Mouse (Mus musculus): ENCODE measurements around the gene E4f1. TPM values are rescaled to one million over a fixed set of nuclear protein-coding genes. Genes with fewer than 3 reads are reported as not detected.

Gene E4f1
- polyA plus RNA-seq, 1 experiment from 2014 or later, result 37.9 TPM

GRCm38 (mm10) chr17:24478663-24479380 lies 8.7 kb upstream of the E4f1 start, which contains the start of gene Mlst8:
Gene Mlst8, minus strand, starts transcription at chr17:24479078.
- peak within 1 kb of the TSS; percentile 62 for H3K4me2 ChIP-seq (replicated peaks)

DNA sequence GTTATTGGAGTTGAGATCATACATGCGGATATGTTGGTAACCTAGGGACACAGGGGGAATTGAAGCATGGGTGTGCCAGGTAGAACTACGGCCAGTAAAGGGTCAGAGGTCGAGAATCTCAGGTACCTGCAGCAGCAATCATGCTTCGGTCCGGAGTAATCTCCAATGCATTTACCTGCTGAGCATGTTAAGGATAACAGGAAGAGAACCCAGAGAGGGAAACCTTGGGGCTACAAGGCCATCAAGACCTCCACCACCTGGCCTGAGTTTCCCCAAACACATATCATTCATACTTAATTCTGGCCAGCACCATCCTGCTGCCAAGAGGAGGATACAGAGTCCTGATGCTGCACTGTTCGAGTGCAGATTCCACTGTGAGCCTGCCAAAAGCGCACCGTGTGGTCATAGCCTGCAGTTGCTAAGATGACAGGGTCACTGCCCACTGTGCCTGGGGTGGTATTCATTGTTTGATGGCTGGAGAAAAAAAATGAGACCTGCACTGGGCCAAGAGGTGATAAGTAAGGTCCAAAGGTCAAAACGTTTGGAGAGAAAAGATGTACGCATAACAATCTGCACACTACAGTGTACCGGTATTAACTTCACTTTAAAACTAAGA lies 8.0 kb upstream of the E4f1 start:
- no peaks in the 10 kb centered on the region for H3K9me3 ChIP-seq
- peaks cover 38% of the 10 kb centered on the region for H3K36me3 ChIP-seq
- peak; percentile 49 for ATAC-seq (ENCODE audit: low FRiP score, low read depth)
- H3K4me2 ChIP-seq (replicated peaks), result peak overlapping the region; percentile 62
- peaks cover 24% of the 10 kb centered on the region for H3K4me1 ChIP-seq
- no peak overlapping the region for H3K27ac ChIP-seq
- H3K27me3 ChIP-seq (replicated peaks), result no peaks in the 10 kb centered on the region
- H3K4me3 ChIP-seq, result peak overlapping the region; percentile 68
- H3K9ac ChIP-seq, result peak overlapping the region; percentile 74
- WGBS, result 56% methylated on average over 11 of the region's 11 CpGs

More at GRCm38 (mm10) chr17:24478663-24479380, 8.7 kb upstream of the E4f1 start, which contains the start of gene Mlst8:
- no peaks in the 10 kb centered on the region for H3K9me3 ChIP-seq
- peak; percentile 91 for ATAC-seq (ENCODE audit: low FRiP score, low read depth)
- under 1% methylated on average over 48 of the region's 48 CpGs for WGBS
- peak within 1 kb of the TSS; percentile 74 for H3K9ac ChIP-seq
- no peaks in the 10 kb centered on the region for H3K27me3 ChIP-seq (replicated peaks)
- peak within 1 kb of the TSS; percentile 92 for H3K27ac ChIP-seq
- peaks cover 18% of the 10 kb centered on the region for H3K4me1 ChIP-seq
- H3K4me3 ChIP-seq, result peak within 1 kb of the TSS; percentile 68
- peaks cover 35% of the 10 kb centered on the region for H3K36me3 ChIP-seq

DNA sequence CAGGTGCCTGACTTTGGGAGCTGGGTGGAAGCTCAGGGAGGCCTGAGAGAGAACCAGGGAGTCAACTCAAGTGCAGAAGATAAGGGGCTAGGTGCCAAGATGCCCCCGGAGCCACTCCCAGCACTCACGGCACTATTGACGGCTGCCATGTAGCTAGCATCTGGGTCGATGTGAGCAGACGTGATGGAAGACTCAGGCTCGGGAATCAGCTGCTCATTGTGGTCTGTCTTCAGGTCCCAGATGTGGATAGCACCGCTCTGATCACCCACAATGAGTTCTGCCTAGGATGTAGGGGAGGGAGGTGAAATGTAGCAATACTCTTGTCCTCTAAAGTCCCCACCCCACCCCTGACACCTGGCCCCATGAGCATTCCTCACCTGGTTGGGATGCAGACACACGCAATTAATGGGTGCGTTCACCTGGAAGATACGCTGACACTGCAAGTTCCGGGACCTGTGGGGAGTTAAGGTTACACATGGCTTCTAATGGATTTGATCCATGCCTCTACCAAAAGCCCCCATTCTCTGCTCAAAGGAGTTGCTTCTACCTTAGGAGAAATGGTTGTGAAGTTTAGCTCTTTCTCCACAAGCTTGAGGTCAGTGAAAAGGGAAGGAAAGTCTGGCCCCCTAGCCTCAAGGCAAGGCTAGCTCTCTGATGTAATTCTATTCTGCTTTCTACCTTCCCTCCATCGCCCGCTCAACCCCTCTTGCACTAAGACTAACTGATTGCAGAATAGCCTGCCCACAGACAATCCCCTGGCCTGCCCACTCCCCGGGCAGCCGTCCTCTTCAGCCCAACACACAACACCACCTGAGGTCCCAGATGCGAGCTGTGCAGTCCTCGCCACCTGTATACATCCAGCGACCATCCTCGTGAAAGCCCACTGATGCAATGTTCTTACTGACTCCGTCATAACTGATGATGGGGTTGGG lies 7.2 kb upstream of the E4f1 start:
- no peak overlapping the region for H3K4me3 ChIP-seq
- 95% methylated on average over 20 of the region's 20 CpGs for WGBS
- H3K27me3 ChIP-seq (replicated peaks), result no peaks in the 10 kb centered on the region
- peak overlapping the region; percentile 74 for H3K9ac ChIP-seq
- peaks cover 32% of the 10 kb centered on the region for H3K4me1 ChIP-seq
- peaks cover 38% of the 10 kb centered on the region for H3K36me3 ChIP-seq
- peak overlapping the region; percentile 62 for H3K4me2 ChIP-seq (replicated peaks)
- no peak for ATAC-seq (ENCODE audit: low FRiP score, low read depth)
- H3K27ac ChIP-seq, result no peak overlapping the region
- H3K9me3 ChIP-seq, result no peaks in the 10 kb centered on the region

DNA sequence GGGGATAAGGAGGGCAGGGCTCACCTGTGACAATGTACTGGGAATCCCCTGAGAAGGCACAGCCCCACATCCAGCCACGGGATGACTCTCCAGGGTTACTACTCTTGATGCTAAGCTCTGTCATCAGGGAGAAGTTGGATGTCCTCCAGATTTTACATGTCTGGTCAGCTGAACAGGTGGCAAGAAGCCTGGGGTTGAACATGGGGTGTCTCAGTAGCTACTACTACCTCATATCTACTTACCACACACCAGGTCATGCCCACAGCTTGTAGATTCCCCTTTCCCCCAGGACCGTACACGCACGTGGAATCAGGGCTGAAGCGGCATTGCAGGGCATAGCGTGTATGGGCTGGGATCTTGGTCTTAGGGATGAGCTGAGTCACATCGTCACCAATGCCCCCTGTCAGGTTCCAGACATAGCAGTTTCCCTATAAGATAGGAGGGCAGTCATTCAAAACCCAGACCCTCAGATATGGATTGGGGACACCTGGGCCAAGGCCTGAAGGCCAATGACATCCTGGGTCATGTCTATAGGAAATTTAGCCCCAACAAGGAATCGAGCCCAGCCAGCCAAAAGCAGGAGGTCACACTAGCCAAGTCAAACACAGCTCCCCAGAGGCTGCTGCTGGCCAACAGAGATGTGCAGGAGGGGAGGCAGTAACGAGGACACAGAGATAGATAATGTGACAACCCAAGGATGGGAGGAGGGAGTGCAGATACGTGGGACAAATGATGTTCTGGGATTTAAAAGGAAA lies 6.1 kb upstream of the E4f1 start:
- H3K27ac ChIP-seq, result no peak overlapping the region
- 96% methylated on average over 10 of the region's 10 CpGs for WGBS
- H3K4me3 ChIP-seq, result no peak overlapping the region
- no peak overlapping the region for H3K4me2 ChIP-seq (replicated peaks)
- H3K4me1 ChIP-seq, result peaks cover 43% of the 10 kb centered on the region
- peaks cover 38% of the 10 kb centered on the region for H3K36me3 ChIP-seq
- ATAC-seq (ENCODE audit: low FRiP score, low read depth), result no peak
- H3K27me3 ChIP-seq (replicated peaks), result no peaks in the 10 kb centered on the region
- H3K9ac ChIP-seq, result no peak overlapping the region
- H3K9me3 ChIP-seq, result no peaks in the 10 kb centered on the region

DNA sequence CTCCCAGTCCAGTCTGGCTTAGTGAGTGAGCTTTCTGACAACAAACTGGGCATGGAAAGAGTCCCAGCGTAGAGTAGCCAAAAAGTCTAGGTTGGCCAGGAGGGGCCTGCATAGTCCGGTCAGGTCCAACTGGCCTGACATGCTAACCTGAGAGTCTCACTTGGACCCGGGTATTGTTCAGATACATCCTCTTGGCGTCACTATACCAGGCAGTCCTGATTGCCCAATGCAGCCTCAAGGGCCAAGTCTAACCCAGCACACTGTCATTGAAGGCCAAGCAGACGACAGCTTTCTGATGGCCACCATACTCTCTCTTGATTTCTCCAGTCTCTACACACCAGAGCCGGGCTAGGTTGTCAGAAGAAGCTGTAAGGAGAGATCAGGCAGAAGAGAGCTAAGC lies 5.5 kb upstream of the E4f1 start:
- 90% methylated on average over 6 of the region's 6 CpGs for WGBS
- Histone ChIP-seq H3K4me1 (peaks cover 48% of the 10 kb centered on the region), H3K9ac (no peak overlapping the region), H3K9me3 (no peaks in the 10 kb centered on the region), H3K27me3 (replicated peaks) (no peaks in the 10 kb centered on the region), H3K36me3 (peaks cover 38% of the 10 kb centered on the region), H3K27ac (no peak overlapping the region), H3K4me2 (replicated peaks) (no peak overlapping the region), H3K4me3 (no peak overlapping the region)
- no peak for ATAC-seq (ENCODE audit: low FRiP score, low read depth)

- Histone ChIP-seq H3K4me1 (peaks cover 45% of the 10 kb centered on the region), H3K27ac (no peak overlapping the region), H3K4me2 (replicated peaks) (no peak overlapping the region), H3K27me3 (replicated peaks) (no peaks in the 10 kb centered on the region), H3K9me3 (no peaks in the 10 kb centered on the region), H3K36me3 (peaks cover 38% of the 10 kb centered on the region), H3K4me3 (no peak overlapping the region), H3K9ac (no peak overlapping the region)
- ATAC-seq (ENCODE audit: low FRiP score, low read depth), result no peak
- WGBS, result 77% methylated on average over 5 of the region's 5 CpGs
Observed at GRCm38 (mm10) chr17:24474557-24474956, 4.4 kb upstream of the E4f1 start.

DNA sequence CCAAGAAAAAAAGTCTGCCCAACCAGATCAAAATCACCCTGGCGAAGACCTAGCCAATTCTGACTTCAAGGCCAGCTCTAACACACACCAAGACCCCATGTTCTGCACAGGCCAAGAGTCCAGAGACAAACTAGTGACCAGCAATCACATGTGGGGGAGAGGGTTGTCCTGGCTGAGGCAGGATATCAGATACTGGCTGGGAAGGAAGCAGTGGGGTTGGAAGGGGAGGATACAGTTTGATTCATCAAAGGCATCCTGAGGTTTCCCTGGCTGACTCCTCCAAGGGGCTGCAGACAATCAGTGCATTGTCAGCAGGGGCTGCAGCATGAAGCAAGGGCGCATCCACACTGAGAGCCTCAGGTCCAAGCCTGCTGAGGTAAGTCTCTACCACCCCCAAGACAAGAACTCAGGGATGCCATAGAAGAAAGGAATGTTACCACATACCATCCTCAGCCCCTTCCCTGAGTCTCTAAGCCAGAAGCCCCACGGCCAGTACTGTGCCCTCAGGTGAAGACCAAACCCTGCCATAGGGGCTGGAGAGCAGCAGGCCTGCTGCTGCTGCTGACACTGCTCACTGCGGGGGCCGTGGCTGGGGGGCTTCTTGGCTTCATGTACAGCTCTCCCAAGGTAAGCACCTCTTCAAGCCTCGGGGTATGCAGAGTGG lies 3.6 kb upstream of the E4f1 start, which contains the start of gene Bricd5:
Gene Bricd5 (plus strand): TSS at position 273 of the 664 bp plus-strand sequence.
- peaks cover 38% of the 10 kb centered on the region for H3K36me3 ChIP-seq
- peaks cover 45% of the 10 kb centered on the region for H3K4me1 ChIP-seq
- ATAC-seq (ENCODE audit: low FRiP score, low read depth), result no peak
- H3K9ac ChIP-seq, result no peak within 1 kb of the TSS
- H3K27me3 ChIP-seq (replicated peaks), result no peaks in the 10 kb centered on the region
- no peak within 1 kb of the TSS for H3K4me3 ChIP-seq
- H3K9me3 ChIP-seq, result no peaks in the 10 kb centered on the region
- H3K27ac ChIP-seq, result no peak within 1 kb of the TSS
- WGBS, result 73% methylated on average over 6 of the region's 6 CpGs
- peak within 1 kb of the TSS; percentile 100 for H3K4me2 ChIP-seq (replicated peaks)

GRCm38 (mm10) chr17:24472512-24472911 lies 2.4 kb upstream of the E4f1 start:
- H3K27ac ChIP-seq, result no peak overlapping the region
- peaks cover 36% of the 10 kb centered on the region for H3K4me1 ChIP-seq

DNA sequence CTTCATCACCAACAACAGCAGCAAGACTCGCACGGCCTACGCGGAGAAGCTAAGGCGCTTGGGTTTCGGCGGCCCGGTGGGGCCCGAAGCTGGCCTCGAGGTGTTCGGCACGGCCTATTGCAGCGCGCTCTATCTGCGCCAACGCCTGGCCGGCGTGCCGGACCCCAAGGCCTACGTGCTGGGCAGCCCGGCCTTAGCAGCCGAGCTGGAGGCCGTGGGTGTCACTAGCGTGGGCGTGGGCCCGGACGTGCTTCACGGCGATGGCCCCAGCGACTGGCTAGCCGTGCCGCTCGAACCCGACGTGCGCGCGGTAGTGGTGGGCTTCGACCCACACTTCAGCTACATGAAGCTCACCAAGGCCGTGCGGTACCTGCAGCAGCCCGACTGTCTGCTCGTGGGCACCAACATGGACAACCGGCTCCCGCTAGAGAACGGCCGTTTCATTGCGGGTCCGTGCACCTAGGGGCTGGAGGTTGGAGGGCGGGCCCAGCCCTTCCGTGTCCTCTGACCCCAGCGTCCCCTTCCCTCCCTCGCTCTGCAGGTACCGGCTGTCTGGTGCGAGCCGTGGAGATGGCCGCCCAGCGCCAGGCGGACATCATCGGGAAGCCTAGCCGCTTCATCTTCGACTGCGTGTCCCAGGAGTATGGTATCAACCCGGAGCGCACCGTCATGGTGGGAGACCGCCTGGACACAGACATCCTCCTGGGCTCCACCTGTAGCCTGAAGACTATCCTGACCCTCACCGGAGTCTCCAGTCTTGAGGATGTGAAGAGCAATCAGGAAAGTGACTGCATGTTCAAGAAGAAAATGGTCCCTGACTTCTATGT lies 801 bp upstream of the E4f1 start:
- Histone ChIP-seq H3K27ac (peak overlapping the region; percentile 68; the same call in 1 of the 2 replicates), H3K4me3 (peak overlapping the region; percentile 84), H3K27me3 (replicated peaks) (no peaks in the 10 kb centered on the region), H3K9ac (peak overlapping the region; percentile 88), H3K36me3 (peaks cover 25% of the 10 kb centered on the region), H3K9me3 (no peaks in the 10 kb centered on the region), H3K4me1 (peaks cover 36% of the 10 kb centered on the region), H3K4me2 (replicated peaks) (peak overlapping the region; percentile 100)
- under 1% methylated on average over 68 of the region's 68 CpGs for WGBS
- ATAC-seq (ENCODE audit: low FRiP score, low read depth), result peak; percentile 43

More at GRCm38 (mm10) chr17:24472512-24472911, 2.4 kb upstream of the E4f1 start:
- H3K4me2 ChIP-seq (replicated peaks), result peak overlapping the region; percentile 100
- no peaks in the 10 kb centered on the region for H3K27me3 ChIP-seq (replicated peaks)
- WGBS, result 74% methylated on average over 4 of the region's 4 CpGs
- H3K36me3 ChIP-seq, result peaks cover 38% of the 10 kb centered on the region
- H3K9ac ChIP-seq, result no peak overlapping the region
- peak overlapping the region; percentile 13; the same call in 1 of the 2 replicates for H3K4me3 ChIP-seq
- no peaks in the 10 kb centered on the region for H3K9me3 ChIP-seq
- ATAC-seq (ENCODE audit: low FRiP score, low read depth), result no peak

GRCm38 (mm10) chr17:24469336-24469909 lies 690 bp downstream of the E4f1 start:
- Histone ChIP-seq H3K9ac (peak overlapping the region; percentile 88; the same call in 1 of the 2 replicates), H3K9me3 (no peaks in the 10 kb centered on the region), H3K27ac (peak overlapping the region; percentile 57; the same call in 1 of the 2 replicates), H3K4me3 (peak overlapping the region; percentile 84), H3K4me2 (replicated peaks) (peak overlapping the region; percentile 100), H3K27me3 (replicated peaks) (no peaks in the 10 kb centered on the region), H3K4me1 (peaks cover 36% of the 10 kb centered on the region), H3K36me3 (peaks cover 10% of the 10 kb centered on the region)
- 19% methylated on average over 7 of the region's 7 CpGs for WGBS
- ATAC-seq (ENCODE audit: low FRiP score, low read depth), result peak; percentile 4

Measured in neural tube, embryonic 12.5 days (tissue).